Mouse (Mus musculus) olfactory bulb, adult 2 months (tissue): Measurements from ENCODE around the gene Src. TPM values are rescaled to one million over a fixed set of nuclear protein-coding genes. Genes with fewer than 3 reads are reported as not detected.

ENCODE experiments used
- H3K27ac ChIP-seq: fragments of 200-500 bp; 2 replicates; pipeline ENCODE4 v1.5.1; 2012; ENCODE audit warnings: low read depth, low read length; ENCODE audit not compliant: insufficient read depth
- H3K4me1 ChIP-seq: fragments of 200-500 bp; 2 replicates; pipeline ENCODE4 v1.6.1; 2012; ENCODE audit warnings: low read length; ENCODE audit not compliant: control insufficient read depth, insufficient read depth
- H3K4me3 ChIP-seq: fragments of 200-500 bp; 2 replicates; pipeline ENCODE4 v1.5.1; 2012; ENCODE audit warnings: mild to moderate bottlenecking, low read depth, low read length, moderate library complexity; ENCODE audit not compliant: insufficient read depth
- CTCF ChIP-seq: fragments of 200-500 bp; IDR thresholded peaks from 2 replicates; pipeline ENCODE4 v1.5.1; 2012; ENCODE audit warnings: low read depth, mild to moderate bottlenecking, low read length, moderate library complexity; ENCODE audit not compliant: insufficient read depth
- POLR2A ChIP-seq: fragments of 200-500 bp; IDR thresholded peaks from 2 replicates; pipeline ENCODE4 v1.6.1; 2012; ENCODE audit warnings: mild to moderate bottlenecking, low read depth, low read length, moderate library complexity; ENCODE audit not compliant: insufficient read depth
- WGBS: fragments of 180-500 bp; shearing (Covaris S2); methylation state at CpG from one replicate; pipeline ENCODE4 v1.1.7; 2018; 5-methylcytosine and 5-hydroxymethylcytosine counted together
- polyA plus RNA-seq: library from polyadenylated mRNA; stranded (reverse); fragments of >200 nt; gene quantifications from 2 replicates; pipeline ENCODE4 v1.2.4, GENCODE M21; 2012; ENCODE audit warnings: low replicate concordance; ENCODE audit not compliant: missing spikeins, insufficient read depth, insufficient read length

The Src gene
- polyA plus RNA-seq, 1 experiment: not detected

GRCm38 (mm10) chr2:157422854-157423705, 4.8 kb downstream of the Src start:
- Histone ChIP-seq H3K4me3 (peak overlapping the region; percentile 84), H3K27ac (no peak overlapping the region), H3K4me1 (peaks cover 47% of the 10 kb centered on the region)
- no peak for TF ChIP-seq POLR2A
- TF ChIP-seq CTCF: no peak
- 78% methylated on average over 11 of the region's 11 CpGs for WGBS

GRCm38 (mm10) chr2:157423706-157424125, 5.5 kb downstream of the Src start:
- TF ChIP-seq CTCF (no peak), POLR2A (no peak)

GRCm38 (mm10) chr2:157424126-157424903, 6.1 kb downstream of the Src start:
- Histone ChIP-seq H3K4me3 (peak overlapping the region; percentile 84), H3K4me1 (peaks cover 47% of the 10 kb centered on the region), H3K27ac (no peak overlapping the region; the same call in 1 of the 2 replicates)
- 1% methylated on average over 81 of the region's 98 CpGs for WGBS
- TF ChIP-seq CTCF: no peak
- TF ChIP-seq POLR2A: peak; percentile 20; the same call in 1 of the 2 replicates

More at GRCm38 (mm10) chr2:157423706-157424125, 5.5 kb downstream of the Src start:
- peak overlapping the region; percentile 84 for H3K4me3 ChIP-seq
- H3K4me1 ChIP-seq: peaks cover 45% of the 10 kb centered on the region
- H3K27ac ChIP-seq: peak overlapping the region; percentile 83
- 6% methylated on average over 21 of the region's 21 CpGs for WGBS

- 52% methylated on average over 16 of the region's 16 CpGs for WGBS
- H3K4me1 ChIP-seq: peaks cover 55% of the 10 kb centered on the region
- no peak for TF ChIP-seq CTCF
- no peak for TF ChIP-seq POLR2A
- peak overlapping the region; percentile 84 for H3K4me3 ChIP-seq
- H3K27ac ChIP-seq: 0 out of 2 replicates have a peak overlapping the region, but pooled peaks have one; percentile 32
Observed at GRCm38 (mm10) chr2:157424904-157425642, 6.8 kb downstream of the Src start.

GRCm38 (mm10) chr2:157425643-157425988, 7.4 kb downstream of the Src start:
- peak overlapping the region; percentile 25 for H3K4me3 ChIP-seq
- H3K4me1 ChIP-seq: peaks cover 60% of the 10 kb centered on the region
- H3K27ac ChIP-seq: 0 out of 2 replicates have a peak overlapping the region, but pooled peaks have one; percentile 5
- TF ChIP-seq POLR2A: no peak
- no peak for TF ChIP-seq CTCF
- 77% methylated on average over 6 of the region's 6 CpGs for WGBS

- Histone ChIP-seq H3K4me3 (no peak overlapping the region), H3K27ac (peak overlapping the region; percentile 3; the same call in 1 of the 2 replicates), H3K4me1 (peaks cover 66% of the 10 kb centered on the region)
- WGBS: 76% methylated on average over 6 of the region's 6 CpGs
- TF ChIP-seq CTCF (no peak), POLR2A (no peak)
Observed at GRCm38 (mm10) chr2:157426171-157426570, 7.9 kb downstream of the Src start.

GRCm38 (mm10) chr2:157427164-157427563, 8.9 kb downstream of the Src start:
- TF ChIP-seq CTCF (no peak), POLR2A (no peak)
- no peak overlapping the region for H3K27ac ChIP-seq
- H3K4me1 ChIP-seq: peaks cover 76% of the 10 kb centered on the region
- no peak overlapping the region for H3K4me3 ChIP-seq
- WGBS: 72% methylated on average over 5 of the region's 5 CpGs

GRCm38 (mm10) chr2:157428351-157429139, 10.3 kb downstream of the Src start:
- peaks cover 80% of the 10 kb centered on the region for H3K4me1 ChIP-seq
- 83% methylated on average over 13 of the region's 13 CpGs for WGBS

More at GRCm38 (mm10) chr2:157428351-157429139, 10.3 kb downstream of the Src start:
- Histone ChIP-seq H3K4me3 (no peak overlapping the region), H3K27ac (no peak overlapping the region)
- TF ChIP-seq CTCF: no peak
- TF ChIP-seq POLR2A: no peak
